Mouse (Mus musculus) ovary, postnatal 36 days (tissue): ENCODE data around the gene Krt35.

Experiments used
- DNase-seq: peaks from one replicate; pipeline ENCODE4 v3.0.0; 2022; ENCODE audit warnings: low spot score, mixed read lengths

Gene Krt35

DNA sequence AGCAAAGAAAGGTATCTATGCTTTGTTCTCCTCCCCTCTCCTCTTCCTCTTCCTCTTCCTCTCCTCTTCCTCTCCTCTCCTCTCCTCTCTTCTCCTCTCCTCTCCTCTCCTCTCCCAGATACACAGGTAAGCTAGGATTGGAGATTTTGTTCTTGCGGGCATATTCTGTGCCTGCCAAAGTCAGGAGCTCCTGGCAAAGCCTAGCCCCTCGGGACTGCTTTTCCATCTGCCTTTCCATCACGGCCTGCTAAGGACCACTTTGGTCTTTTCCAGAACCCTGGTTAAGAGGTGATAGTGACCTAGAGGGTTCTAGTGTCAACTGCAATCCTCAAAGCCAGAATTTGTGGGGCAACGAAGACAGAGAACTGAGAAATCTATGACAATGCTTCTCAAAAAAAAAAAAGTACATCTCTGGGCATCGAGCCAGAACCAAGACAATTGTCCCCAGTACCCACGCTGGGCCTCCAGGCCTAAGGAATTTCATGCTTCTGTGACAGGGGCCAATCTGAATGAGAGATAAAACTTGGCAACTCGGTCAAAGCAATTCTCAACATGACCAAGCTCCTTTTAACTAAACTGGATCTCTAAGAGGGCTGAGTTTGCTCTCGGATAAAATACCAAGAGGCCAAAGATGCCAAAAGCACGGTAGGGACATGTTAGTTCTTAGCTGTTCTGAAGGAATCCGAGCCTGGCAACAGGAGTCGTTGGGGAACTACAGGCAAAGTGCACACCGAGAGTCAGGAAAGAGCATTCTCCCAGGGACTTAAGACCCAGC lies 29.6 kb downstream of the Krt35 start:
- no peak for DNase-seq

DNA sequence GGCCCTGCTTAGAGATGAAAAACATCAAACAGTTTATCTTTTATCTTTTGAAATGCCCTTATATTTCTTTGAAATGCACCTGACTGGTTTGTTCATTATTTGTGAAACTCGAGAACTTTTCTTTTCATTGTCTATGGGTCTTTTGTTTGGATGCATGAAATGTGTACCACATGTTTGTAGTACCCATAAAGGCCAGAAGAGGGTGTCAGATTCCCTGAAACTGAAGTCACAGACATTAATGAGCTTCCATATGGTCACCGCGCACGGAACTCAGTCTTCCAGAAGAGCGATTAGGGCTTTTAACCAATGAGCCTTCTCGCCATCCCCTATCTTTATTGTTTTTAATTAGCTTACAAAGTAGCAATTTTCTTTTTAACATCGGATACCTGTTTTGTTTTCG lies 37.2 kb downstream of the Krt35 start:
- no peak for DNase-seq

DNA sequence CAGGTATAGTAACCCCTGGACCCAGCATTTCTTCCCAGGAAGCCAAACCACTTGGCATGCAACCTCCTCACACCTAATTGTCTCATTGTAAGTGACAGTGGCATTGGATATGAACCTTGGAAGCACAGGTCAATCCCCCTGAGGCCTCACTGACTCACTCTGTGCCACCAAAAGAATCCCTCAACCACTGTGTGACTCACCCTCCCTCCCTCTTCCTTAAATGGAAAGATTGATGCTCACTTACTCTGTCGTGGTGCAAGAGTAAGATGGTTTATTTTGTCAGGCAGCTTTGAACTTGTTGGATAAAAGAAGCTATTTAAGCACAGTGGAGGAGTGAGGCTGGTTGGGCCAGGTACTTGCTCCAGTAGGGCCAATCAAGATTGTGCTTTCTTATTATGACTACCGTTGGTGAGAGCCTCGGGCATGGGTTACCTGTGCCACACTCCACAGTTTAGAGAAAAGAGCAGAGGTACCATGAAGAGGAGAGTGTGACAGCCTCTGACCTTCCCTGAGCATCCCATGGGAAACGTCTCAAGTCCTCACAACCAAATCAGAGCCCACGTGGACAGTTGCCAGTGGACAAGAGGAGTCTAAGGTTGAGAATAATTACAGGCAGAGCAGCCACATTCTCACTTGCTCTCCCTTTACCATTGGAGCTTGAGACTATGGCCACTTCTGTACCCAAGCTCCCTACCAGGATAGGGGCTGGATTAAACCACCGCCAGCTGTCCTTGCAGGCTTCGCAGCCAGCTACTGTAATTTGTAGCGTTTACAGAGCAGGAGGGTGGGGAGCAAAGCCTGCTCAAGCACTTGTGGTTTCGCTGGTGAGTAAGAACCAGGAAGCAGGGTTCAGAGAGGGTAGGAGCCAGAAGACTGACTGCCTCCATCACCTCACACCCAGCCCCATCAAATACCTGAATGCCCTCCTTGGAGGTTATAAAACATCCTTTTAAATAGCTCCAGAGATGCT lies 40.1 kb downstream of the Krt35 start:
- DNase-seq: no peak

DNA sequence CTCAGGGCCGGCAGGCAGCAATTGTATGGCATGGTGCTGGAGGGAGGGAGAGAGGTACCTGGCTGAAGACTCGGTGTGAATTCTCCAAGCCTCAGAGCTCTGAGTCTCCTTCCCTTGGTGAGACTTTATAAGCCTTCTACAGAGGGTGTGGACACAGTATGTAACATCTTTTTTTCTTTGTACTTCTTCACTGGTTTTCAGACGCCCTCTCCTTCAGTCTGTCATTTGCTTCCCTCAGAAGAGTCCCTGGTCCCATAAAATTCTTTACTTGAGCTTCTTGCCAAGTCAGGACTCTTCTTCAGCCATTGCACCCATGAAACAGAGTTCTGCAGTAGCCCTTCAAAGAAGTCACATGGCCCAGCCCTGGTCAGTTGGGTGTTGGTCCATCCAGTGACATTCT lies 45.6 kb downstream of the Krt35 start, which contains the start of gene Krt31:
Gene Krt31 (minus strand): TSS at position 101 of the 400 bp plus-strand sequence.
- no peak for DNase-seq

DNA sequence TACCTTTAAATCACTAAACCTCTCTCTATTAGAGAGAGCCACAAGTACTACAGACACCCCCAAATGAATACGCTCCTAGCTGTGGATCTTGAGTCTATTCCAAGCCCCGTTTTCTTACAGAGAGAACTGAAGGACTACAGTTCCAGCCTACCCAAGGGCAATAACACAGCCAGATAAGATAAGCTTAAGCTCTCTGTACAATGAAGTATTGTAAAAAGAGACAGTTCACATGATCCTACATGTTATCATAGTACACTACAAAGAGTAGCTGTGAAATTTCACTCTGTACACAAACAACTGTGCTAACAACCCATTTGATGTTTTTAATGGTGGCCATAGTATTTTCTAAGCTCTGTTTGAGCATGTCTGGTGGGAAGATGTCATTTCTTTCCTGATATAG lies 48.8 kb downstream of the Krt35 start:
- DNase-seq: no peak

DNA sequence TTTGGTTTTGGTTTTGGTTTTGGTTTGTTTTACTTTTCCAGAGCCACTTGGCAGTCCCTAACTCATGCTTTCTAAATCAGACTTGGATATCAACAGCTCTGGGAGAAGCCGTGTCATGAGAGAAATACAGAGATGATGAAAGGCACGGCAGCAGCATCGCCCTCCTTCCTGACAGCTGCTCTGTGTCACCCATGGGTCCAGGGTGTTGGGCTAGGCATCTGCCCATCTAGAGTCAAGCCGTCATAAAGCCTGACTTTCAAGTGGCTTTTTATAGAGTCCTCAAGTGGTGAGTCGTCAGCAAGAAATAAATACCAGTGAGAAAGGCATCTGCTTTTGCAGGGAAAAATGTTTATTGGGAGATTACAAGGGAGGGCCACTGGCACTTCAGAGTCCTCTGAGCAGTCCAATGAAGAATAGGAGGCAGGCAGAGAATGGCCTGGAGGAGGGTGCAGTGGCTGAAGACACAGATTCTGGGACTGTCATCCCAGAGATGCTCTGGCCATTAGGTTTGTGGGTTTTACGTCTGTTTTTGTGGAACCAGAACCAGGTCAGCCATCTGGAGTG lies 49.7 kb downstream of the Krt35 start:
- DNase-seq: no peak
